Mouse (Mus musculus) gastrocnemius, postnatal 25 days (tissue): Measurements from ENCODE around the gene Llcfc1. TPM values are rescaled to one million over a fixed set of nuclear protein-coding genes. Genes with fewer than 3 reads are reported as not detected.

Experiments
- DNase-seq: peaks from one replicate; pipeline ENCODE4 v3.0.0; 2022
- long read RNA-seq, 2 experiments: library from polyadenylated mRNA; stranded (forward); transcript quantifications; one replicate each; pipeline ENCODE4 v2.0.0; 2021
- total RNA-seq, 2 experiments: library from RNA; stranded (reverse); gene quantifications; 1 replicate in 1 of 2; 2 replicates in 1 of 2; pipeline ENCODE4 v1.2.3; 2021

Gene Llcfc1
- not detected for total RNA-seq
- long read RNA-seq, experiment 1: 0 reads
- long read RNA-seq, experiment 2: 0 reads

DNA sequence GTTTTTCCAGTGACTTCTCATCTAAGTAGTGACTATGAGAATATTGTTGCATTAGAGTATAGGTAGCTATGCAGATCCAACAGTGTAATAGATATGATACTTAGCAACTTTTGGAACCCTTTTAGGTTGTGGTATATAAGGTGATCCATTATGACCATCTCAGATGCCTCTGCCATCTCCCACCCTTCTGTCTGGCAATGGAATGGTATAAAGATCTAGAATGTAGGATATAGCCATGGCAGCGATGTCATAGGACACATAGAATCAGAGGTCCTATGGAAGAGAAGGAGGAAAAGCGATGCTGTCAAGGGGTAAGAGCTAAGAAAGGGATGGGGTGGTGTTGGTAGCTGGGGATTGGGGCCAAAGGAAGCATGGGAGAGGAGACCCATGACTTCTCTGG is at the start of gene Llcfc1:
Gene Llcfc1, plus strand, starts transcription at position 301 of the 400 bp plus-strand sequence.
- DNase-seq: no peak

DNA sequence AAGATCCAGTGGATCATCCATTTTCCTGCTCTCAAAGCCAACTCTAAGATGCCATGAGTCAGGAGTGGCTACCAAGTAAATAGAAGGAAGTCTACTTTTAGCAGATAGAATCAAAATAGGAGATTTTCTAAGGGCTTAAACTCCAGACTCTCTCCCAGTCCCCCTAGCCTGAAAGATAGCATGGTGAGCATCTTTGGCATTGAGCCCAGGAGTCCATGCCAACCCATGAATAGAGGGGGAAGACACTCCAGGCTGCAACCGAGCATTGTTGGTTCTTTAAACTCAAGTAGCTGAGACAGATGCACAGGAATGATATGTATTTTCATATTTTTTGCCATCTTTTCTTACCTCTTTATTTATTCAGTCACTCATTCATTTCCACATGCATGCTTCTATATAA is 49.0 kb upstream of the Llcfc1 start:
- no peak for DNase-seq

DNA sequence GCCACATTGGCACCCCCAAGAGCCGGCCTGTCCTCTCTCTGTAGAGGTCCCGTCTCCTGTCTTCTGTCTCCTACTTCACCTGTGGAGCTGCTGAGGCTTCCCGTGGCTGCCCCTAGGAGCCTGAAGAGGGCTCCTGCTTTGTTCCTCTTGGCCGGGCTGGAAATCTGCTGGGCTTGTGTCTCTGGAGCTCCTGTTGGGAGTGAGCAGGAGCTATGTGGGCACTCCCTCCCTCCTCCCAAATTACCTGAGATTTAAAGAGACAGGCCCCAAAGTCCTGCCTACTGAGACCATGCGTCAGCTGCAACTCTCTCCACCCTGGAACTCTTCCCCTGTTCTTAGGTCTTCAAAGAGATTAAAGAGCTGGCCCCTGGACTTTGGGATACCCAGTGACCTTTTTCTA is 48.1 kb upstream of the Llcfc1 start, which contains the start of gene Trpv6:
Gene Trpv6, minus strand, starts transcription at position 228 of the 400 bp plus-strand sequence.
- DNase-seq: no peak

DNA sequence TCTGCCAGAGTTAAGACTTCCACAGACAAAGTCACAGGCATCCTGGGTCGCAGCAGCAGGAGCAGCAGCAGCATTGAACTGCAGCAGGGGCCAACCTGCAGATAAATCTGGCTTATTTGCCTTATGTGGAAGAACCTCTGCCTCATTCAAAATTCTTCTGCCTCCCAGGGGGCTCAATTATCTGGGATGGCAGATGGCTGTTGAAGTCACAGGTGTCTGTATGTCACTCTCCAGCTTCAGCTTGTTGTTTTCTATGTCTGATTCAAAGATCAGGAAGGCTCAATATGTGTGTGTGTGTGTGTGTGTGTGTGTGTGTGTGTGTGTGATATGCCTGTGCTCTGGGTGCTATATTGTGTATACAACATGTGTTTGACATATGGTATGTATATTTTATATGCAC is 46.8 kb upstream of the Llcfc1 start:
- no peak for DNase-seq

DNA sequence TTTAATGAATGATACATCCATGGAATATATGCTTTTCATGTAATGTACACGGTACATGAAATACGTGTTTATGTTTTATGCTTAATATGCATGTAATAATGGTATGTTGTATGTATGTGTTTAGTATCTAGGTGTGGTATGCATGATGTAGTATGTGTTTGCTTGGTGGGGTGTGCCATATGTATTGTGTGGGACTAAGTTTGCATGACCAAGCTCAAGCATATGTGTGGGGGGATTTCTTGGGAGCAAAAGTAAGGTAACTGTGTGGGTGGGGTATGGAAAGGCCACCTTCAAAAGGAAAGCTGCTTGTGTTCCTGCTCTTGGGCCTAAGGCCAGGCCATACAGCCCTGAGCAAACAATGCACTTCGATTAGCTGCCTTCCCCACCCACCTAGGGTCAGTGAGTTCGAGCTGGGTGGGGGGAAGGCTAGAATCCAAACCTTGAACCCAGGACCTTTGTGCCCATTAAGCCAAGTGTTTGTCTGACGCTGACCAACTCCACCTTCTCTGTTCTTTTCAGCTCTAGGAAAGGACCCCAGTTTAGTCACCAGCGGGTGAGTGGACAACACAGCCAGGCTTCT is 46.2 kb upstream of the Llcfc1 start:
- DNase-seq: no peak

DNA sequence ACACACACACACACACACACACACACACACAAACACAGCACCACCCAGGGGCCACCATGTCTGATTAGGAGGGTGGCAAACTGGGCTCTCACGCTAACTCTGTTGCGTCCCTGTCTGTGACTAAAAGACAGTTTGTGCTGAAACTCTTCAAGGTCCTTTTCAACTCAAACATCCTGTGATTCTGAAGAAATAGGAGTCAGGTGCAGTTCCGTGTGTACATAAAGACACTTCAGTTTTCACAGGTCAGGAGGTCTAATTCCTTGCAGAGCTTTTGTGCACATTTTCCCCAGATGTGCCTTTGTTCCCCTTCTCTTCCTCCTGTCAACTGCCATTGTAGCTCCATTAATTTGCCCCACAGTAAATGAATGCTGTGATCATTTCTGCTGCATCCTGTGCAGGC is 43.8 kb upstream of the Llcfc1 start:
- no peak for DNase-seq

DNA sequence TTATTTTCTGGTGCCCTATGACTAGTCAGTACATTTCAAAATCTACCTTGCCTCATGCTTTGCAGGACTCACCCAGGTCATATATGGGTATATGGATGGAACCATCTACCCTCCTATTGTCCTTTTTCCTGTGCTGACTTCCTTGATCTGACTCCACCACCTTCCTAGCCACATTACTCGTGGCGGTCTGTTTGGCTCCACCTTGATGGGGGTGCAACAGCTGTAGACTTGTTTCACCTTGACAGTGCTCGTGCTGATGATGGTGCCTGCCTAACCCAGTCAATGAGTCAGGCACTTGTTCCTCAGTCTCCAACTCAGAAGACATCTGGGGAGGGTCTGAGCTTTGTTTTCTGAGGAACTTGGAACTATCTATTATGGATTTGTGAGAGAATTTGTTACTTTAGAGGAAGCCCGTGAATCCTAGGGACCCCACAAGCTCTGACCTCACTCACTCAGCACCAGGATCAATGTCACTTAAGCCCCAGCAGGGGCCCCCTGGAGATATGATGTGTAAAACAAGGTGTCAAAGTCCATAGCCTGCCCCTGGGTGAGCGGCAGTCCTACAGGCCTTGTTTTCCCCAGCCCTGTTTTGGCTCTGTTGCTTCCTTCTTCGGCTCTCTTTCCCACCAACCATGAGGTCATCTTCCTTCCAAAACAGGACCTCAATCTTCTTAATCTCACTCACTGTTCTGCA is 42.9 kb upstream of the Llcfc1 start:
- DNase-seq: no peak

DNA sequence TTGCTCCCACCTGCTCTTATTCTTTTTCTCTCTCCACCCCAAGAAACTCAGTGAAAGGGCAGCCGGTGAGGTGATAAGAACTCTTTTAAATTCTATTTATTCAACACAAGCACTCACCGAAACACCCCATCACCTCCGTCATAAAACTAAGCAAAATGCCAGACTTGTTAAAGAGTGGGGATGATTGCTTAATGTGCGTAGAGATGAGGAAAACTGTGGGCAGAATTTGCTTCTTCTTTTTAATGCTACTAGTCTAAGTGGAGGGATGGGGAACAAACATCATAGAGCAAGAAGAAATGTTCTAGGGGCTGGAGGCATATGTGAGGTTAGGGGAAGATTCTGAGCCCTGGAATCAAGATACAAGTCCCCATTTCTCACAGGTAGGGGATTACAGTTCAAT is 41.5 kb upstream of the Llcfc1 start:
- DNase-seq: no peak

DNA sequence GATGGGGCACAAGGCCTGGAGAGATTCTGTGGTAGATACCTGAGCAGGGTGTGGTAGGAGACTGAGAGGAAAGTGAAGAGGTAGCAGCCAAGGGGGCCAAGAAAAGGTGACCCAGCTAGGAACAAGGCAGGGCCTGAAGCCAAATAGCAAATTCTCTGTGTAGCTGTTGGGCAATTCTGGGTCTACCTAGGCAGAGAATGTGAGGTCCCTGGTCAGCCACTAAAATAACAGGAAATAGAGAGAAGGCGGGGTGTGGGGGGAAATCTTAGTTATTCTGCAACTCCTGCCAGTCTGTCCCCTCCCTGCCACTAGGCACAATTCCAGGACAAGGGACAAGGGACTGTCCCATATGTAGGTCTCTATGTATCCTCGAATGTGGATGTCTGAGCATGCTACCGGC is 41.0 kb upstream of the Llcfc1 start:
- no peak for DNase-seq

DNA sequence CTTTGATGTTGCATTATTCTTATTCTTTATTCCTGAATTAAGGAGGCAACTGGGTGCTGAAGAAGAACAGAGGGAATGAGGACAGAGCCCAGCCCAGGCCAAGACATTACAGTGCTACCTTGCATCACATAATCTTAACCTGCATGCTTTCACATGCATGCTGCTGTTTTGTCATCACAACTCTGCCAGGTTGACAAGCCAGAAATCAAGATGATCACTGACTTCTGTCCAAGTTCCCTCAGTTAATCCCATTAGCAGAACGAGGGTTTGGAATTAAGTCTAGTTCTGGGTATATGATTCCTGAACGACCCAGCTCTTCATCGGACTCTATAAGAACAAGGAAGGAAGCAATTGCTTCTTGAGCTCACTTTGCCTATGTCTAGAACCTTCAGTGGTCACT is 38.0 kb upstream of the Llcfc1 start:
- no peak for DNase-seq

DNA sequence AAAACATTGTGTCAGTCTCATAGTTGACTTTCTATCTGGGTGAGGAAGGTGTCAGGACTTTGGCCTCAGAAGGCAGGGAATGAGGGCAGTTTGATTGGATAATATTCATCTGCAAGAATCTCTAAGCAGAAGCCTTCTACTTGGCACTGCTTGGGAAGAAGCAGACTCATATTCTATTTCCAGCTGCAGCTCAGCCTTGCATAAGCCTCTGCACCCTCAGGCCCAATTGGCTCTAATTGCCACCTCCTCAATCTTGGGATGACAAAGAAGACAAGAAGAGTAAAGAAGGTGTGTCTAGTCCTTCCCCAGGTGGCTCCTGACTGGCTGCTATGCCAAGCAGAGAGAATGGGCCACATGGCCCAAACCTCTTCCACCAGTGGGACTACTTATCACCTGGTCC is 37.6 kb upstream of the Llcfc1 start:
- no peak for DNase-seq

DNA sequence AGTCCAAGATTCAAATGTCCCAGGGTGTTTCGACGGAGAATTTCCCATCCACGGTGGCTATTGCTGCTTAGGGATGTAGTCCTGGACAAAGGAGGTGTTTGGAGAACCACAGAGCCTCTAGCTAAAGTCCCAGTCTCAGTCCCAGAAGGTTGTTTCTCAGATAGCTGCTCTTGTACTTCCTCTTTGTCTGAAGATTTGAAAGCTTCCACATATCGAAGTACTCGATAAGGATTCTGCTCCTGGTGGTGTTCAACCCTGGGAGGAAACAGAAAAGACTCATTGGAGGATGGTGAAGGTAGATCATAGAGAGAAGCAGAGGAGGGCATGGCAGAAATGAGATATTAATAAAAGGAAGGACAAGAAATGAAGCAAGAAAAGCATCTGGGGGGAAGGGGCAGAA is 31.1 kb upstream of the Llcfc1 start:
- DNase-seq: no peak

DNA sequence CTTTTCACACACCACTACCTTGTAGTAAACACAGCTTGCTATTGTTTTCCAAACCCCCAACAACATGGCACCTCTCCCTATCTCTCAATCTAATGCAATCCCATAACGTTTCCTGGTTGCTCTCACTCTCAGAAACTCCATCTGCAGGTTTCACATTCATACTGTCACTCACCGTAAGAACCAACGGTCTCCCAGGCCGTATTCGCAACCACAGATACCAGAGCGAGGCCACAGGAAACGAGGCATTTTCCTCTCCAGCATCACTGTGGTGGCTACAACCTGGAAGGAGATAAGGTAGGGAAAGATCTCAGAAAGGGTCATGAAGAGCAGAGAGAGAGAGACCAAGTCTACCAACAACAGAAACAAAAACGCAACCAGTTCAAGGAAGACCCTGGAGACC is 29.6 kb upstream of the Llcfc1 start:
- DNase-seq: no peak

DNA sequence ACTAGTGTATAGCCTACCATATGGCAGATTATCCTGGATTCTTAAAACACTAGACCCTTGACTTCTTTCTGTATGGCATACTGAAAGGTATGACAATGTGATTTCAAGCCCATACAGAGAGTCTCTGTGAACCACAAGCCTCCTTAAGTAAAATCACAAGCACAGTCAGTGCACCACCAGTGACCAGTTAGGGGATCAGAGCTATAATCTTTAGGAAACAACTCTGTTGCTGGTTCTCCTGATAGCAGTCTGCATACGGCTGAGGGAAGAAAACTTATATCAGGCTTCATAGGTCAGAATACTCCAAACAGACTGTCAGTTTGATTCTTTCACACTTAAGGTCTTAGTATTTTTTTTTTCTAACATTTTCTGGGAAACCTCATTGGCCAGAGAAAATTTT is 25.7 kb upstream of the Llcfc1 start:
- DNase-seq: no peak

DNA sequence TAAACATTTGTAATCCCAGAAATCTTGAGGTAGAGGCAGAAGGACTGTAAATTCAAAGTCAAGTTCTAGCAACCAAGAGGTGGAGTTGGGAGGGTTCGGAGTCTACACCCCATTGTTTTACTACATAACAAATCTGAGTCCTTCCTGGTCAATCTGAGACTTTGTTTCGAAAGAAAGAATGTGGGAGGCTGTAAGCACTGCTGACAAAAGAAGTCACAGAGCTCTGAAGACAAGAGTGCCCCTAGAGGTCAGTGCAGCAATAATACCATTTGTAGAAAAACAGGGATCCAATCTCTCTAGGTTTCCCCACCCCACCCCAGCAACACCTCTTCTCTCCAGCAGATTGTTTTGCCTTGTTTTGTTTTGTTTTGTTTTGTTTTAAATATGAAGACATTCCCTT is 21.9 kb upstream of the Llcfc1 start:
- DNase-seq: no peak

DNA sequence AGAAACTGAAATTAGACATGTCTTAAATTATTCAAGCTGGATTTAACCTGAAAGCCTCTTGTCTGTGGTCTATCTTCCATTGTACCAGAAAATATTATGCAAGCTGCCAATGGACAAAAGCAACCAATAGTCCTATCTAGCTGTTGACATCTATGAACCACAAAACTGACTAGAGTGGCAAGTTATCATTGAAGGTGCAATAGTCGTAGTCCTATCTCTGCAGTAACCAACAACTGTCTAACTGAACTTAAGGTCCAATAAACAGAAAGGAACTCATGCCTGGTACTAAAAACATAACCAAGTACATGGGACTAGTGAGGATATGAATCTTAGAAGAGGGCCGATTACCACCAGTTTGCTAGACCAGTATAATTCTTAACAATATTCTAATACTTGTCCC is 7.7 kb upstream of the Llcfc1 start:
- DNase-seq: no peak

DNA sequence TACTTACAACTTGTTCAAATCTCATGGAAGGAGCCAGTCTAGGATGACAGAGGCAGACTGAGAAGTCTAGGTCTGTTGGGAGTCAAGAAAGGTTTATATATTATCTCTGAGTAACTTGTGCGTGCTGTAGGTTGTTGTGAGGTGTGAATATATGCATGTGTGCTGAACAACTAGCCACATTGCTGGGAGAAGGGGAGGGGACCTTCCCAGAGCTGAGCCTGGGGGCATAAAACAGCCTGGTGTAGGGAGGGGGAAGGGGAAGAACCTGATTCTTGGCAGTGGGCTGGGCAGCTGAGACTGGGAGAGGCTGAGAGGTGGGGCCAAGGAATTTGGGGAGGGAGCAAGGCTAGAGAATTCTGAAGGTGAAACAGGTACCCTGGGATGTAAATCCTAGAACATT is 3.6 kb upstream of the Llcfc1 start, which contains the start of gene Trpv5:
Gene Trpv5, minus strand, starts transcription at position 101 of the 400 bp plus-strand sequence.
- no peak for DNase-seq

DNA sequence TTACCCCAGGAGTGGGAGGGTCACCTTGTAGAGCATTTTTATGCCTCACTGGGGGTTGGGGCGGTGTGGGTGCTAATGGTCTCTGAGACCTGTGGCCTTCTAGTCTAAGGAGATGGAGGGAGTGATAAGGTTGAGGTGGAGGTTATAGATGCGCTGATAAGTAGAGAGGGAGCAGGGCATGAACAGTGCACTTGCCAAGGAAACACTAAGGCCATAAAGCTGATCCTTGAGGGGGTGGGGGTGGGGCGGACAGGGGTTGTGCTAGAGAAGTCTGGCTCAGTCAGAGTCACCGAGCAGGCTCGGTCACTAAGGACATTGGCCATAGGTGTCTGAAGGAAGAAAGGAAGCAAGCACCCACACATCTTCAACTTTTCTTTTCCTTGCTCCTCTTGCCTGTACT is 2.6 kb upstream of the Llcfc1 start:
- DNase-seq: no peak

DNA sequence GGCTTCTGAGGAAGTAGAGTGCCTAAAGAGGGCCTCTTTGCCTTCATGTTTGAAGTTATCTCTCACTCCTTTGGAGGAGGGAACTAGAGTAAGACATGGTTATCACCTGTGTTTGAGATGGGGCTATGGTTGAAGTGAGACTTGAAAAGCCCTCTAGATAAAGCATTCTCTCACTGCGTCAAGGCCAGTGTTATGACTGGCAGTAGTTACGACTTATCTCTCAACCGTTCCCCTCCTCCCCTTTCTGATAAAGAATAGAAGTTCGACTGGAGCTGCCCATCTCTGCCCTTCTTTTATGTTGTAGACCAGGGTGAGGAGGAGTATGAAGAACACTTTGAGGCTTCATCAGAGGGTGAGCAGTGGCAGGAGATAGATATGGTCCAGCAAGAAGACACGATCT is 680 bp downstream of the Llcfc1 start:
- DNase-seq: no peak

DNA sequence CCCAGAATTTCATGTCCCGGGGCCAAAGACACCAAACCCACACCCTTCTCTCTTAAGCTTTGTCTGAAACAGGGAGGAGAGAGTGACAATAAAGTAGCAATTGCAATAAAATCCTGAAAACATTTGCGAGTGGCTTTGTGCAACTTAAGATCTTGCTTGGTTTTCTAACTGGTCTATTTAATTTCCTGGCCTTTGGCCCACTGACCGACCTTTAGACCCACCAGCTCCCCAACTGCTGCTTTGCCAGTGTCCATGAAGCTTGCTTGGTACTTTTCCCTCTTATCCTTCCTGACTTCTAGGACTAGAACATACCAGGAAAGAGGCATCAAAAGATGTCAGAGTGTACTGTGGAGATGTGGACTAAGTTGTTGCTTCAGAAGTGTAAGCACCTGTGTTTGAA is 1.4 kb downstream of the Llcfc1 start:
- DNase-seq: no peak

DNA sequence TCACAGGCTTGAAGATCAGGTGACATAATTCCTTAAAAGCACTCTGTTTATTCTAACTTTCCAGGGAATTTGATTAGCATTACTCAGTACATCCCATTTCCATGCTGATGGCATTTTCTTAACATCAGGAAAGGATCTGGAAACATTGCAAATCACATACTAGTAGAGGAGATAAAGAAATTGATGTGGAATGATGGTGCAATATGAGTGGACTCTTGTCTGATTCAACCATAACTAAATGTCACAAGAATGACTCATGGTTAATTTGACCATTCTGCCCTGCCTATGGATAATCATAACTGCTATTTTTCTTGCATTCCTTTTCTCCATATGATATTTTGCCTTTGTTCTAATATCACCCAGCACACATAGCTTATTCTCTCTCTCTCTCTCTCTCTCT is 8.0 kb downstream of the Llcfc1 start:
- no peak for DNase-seq

DNA sequence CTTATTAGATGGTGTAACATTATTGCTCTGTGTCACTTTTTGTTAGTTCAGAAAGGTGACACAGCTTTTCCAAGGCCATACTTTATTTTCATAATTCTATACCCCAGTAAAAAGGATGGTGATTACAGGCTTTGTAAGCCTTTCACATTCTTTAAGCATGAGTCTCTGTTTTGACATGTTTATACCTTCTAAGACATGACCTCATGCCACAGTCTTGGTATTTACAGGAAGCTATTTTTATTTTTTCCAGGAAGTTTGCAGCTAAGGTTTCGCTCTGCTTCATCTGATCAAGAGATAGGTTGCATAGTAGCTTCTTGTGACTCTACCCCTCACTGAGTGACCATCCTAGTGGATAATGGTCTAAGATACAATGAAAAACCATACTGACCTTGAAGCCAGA is 10.2 kb downstream of the Llcfc1 start:
- DNase-seq: no peak

DNA sequence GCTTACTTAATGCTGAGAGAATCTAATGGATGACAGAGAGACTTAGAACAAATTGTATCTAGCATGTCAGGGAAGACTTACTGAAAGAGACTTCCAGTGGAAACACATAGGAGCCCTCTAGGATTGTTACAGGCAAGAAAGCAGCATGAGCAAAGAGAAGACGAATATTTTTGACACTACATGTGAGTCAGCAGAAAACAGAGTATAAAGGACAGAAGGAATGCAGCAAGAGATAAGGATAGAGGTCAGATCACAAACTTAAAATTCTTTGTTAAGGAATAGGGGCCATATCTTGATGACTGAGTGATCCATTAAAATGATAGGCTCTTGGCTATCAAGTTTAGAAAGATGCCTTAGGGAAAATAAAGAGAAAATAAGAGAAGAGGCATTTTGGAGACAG is 17.0 kb downstream of the Llcfc1 start:
- DNase-seq: no peak

DNA sequence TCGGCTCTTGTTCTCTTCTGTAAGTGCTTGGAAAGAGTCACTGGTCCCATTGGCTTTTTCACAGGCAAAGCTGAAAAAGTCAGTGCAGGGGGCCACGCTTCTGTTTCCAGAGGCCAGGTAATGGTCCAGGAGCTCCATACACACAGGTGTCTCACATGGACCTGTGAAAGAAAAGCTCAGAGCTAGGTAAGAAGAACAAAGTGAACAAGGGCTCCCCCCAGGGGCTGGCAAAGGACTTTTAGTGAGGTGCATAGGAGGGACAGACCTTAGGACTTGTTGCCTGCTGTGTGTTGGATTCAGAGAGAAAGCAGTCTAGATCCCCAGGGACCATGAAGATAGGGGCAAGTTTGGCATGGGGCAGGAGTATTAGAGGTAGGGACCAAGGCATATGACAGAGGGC is 18.7 kb downstream of the Llcfc1 start:
- DNase-seq: no peak
